Mouse (Mus musculus) right cerebral cortex, postnatal 25 days (tissue): ENCODE measurements around the gene Hnrnpdl.
A peak's percentile ranks its signal among the peaks of the same experiment; 100 is the strongest.

Experiments
- DNase-seq: peaks from one replicate; pipeline ENCODE4 v3.0.0; 2022

Hnrnpdl gene

GRCm38 (mm10) chr5:100039602-100040142 lies at the start of gene Hnrnpdl, which contains the start of gene Enoph1:
TSS of gene Hnrnpdl (minus strand) at chr5:100039664.
TSS of gene Enoph1 (plus strand) at chr5:100039985.
- DNase-seq, result peak; percentile 94

DNA sequence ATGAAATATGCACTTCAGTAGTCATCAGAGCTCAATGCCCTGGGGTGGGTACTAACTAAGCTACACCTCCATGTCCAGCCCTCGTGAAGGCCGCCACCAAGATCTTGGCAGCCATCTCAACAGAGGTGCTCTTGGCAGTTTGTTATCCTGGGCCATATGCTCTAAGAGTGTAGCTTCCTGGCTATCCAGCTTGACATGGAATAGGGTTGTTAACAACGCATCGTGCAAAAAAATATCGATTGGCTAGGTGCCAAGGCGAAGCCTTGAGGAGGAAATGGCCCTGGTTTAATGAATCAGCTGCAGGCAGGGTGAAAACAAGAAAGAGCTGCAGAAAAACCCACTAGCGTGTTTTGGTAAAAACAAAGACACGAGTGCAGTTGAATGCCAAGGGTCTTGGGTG lies 45.6 kb upstream of the Hnrnpdl start:
- no peak for DNase-seq

GRCm38 (mm10) chr5:100083953-100084562 lies 44.6 kb upstream of the Hnrnpdl start:
- no peak for DNase-seq

DNA sequence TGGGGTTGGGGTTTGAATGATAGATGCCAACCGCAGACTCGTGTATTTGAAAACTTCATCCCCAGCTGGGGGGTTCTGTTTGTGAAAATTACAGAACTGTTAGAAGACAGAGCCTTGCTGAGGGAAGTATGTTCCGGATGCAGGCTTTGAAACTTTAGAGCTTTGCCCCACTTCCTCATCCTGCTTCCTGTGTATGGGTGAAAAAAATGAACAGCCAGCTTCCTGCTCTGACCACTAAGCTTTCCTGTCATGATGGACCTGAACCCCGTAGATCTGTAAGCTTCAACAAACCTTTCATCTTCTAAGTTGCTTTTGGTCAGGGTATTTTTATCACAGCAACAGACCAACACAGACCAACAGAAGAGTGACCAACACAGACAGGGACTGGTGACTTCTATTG lies 42.5 kb upstream of the Hnrnpdl start:
- no peak for DNase-seq

- no peak for DNase-seq
Observed at GRCm38 (mm10) chr5:100079931-100080275, 40.4 kb upstream of the Hnrnpdl start.

- DNase-seq, result peak; percentile 31
Observed at GRCm38 (mm10) chr5:100079040-100079930, 39.8 kb upstream of the Hnrnpdl start.

DNA sequence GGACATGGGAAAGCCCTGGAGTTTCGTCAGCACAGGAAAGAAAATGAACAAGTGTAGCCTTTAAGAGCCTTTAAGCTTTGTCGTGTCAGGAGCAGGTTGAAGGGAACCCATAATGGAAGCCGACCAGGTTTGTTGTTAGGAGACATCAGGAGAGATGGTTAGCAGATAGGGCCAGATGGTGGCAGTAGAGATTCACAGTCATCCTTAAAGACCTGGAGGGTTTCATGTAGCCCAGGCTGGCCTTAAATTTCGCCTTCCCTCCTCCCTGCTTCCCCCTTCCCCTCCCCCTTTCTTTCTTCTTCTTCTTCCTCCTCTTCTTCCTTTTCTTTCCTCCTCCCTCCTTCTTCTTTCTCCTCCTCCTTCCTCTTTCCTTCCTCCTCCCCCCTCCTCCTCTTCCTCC lies 35.1 kb upstream of the Hnrnpdl start:
- no peak for DNase-seq

DNA sequence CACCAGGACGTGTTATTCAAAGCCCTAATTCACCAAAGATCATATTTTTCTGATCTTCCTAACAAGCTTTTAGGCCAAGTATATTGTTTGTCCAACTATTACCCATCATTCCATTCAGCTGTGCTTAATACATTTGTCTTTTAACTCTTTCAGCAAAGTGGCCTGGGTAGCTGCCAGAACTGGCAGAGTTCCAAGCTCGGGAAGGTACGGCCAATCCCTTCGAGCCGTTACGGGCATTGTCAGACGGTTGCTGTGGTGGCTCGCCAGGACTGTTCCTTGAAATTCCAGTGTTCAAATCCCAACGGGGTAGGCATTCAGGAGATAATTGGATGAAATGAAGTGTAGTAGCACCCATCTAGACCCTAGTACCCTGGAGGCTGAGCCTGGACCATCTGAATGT lies 33.1 kb upstream of the Hnrnpdl start:
- no peak for DNase-seq

DNA sequence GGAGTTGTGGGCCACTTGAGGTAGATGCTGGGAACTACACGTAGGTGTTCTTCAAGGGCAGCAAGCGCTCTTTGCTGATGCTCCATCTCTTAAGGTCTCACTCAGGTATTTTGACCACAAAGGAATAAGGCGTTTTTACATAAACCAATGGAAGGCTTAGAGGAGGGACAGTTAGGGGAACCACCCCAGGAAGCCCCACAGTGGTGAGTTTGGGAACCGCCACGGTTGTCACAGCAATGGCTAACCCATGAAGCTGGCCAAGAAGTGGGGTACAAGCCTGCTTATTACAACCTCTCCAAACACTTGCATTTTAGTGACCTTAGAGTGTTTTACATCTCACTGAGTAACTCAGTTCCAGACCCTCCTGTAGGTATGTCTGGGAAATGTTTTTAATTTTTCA lies 32.1 kb upstream of the Hnrnpdl start:
- DNase-seq, result no peak

DNA sequence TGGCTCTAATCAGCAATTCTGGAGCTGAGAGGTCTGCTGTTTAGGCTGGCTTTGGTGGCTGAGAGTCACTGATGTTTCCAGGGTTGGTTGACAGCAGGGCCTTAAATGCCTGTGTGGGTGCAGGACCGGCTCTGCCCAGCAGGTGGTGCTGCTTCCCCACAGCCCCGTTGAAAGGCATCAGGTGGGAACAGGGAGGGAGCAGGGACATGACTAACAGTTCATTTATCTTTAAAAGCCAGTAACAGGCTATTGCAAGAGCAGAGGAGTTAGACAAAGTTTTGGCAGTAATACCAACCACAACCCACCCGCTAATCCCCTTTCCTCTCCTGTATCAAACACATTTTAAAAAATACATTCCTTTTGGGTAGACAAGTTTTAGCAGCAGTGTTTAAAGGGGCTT lies 30.8 kb upstream of the Hnrnpdl start:
- peak; percentile 73 for DNase-seq

DNA sequence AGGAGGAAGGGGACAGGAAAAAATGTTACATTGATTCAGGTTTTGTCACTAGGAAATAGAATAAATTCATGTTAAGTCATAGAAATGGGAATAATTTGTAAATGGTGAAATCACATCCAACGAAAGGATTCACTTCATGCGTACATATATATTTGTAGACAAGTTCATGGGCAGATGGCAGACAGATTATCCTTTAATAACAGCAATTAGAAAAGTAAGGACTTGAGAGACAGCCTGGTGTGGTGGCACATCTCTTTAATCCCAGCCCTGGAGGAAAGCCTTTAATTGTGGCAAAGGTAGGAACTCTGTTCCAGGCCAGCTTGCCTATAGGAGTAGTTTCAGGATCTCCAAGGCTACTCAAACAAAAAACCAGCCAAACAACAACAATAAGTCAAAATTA lies 30.1 kb upstream of the Hnrnpdl start:
- no peak for DNase-seq

DNA sequence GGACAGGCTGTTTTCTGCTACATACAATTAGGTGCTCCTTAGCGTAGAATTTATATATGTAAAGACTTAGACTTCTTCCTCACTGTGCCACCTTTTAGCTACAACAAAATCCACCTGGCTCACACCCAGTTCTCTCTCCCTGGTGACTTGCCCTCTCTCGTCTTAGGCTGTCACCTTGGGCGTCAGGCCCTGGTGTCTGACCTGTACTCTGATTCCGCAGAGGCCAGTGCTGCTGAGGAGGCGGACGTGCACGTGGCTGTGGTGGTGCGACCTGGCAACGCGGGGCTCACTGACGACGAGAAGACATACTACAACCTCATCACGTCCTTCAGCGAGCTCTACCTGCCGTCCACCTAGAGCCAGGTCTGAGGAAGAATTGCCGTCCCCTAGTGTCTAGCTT lies 28.1 kb upstream of the Hnrnpdl start:
- DNase-seq, result no peak

- DNase-seq, result no peak
Observed at GRCm38 (mm10) chr5:100060876-100061275, 21.4 kb upstream of the Hnrnpdl start.

DNA sequence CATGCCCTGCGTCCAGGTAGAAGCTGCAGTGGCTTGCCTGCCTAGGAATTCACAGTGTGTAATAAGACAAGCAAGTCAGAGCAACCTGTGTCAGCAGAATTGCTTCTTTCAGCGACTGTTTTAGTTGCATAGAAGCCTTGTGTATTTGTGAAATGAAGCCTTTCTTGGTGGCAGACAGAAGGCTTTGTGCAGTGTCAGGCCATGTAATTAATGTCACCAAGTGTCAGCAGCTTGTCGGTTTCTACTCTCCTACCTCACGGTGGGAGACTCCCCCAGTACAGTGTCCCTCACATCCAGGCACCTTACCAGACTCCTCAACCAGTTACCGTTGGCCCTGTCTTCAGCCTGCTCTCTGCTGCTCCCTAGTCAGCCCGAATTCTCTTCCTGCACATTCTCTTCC lies 19.9 kb upstream of the Hnrnpdl start:
- no peak for DNase-seq

GRCm38 (mm10) chr5:100058729-100059128 lies 19.3 kb upstream of the Hnrnpdl start:
- DNase-seq, result no peak

- DNase-seq, result no peak
Observed at GRCm38 (mm10) chr5:100057461-100058209, 18.2 kb upstream of the Hnrnpdl start.

DNA sequence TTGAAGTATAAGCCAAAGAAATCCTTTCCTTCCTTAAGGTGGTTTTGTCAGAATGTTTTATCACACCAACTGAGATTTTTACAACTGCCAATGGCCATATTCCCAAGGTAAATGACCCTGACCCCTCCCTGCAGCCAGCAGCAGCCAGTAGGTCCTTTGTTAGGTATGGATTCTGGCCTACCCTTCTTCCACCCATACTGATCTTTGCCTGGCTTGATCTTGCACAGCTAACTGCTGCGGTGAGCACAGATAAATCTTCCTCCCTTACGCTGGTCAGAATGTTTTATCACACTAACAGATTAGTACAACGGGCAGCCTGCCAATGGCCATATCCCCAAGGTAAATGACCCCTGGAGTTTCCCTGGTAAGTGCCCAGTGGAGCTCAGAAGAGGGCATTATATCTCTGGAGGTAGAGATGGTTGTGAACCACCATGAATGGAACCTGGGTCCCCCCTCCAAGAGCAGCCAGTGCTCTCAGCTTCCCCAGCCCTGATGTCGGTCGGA lies 16.5 kb upstream of the Hnrnpdl start:
- no peak for DNase-seq

DNA sequence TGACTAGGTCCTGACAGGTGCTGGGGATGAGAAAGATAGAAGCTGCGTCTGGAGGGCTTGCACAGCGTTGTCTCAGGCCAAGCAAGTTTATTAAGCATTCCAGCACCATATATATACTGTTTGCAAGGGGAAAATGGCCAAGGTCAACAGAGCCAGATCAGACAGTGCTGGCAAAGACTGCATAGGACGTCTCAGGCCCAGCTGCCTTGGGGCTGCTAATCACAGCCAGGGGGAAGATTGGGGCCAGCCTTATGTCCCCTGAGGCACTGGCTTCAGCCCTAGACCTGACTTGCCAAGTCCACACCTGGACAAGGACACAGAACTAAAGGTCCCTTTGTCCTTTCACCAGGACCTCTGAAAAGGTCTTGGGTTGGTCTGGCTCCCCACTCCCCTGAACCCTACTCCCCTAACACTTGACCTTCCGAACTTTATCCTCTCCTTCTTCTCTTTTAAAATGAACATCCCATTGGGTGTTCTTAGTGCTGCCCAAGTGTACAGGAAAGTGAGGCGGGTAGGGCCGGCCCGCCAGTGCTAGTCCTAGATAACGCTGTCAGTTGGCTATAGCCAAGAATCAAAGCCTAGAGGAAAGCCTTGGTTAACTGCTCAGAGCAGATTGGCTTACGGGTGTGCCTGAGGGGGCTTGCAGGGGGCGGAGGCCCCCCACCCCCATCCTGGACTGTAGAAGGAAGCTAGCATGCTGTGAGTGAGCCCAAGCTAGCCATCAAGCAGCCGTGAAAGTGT lies 15.5 kb upstream of the Hnrnpdl start:
- no peak for DNase-seq

DNA sequence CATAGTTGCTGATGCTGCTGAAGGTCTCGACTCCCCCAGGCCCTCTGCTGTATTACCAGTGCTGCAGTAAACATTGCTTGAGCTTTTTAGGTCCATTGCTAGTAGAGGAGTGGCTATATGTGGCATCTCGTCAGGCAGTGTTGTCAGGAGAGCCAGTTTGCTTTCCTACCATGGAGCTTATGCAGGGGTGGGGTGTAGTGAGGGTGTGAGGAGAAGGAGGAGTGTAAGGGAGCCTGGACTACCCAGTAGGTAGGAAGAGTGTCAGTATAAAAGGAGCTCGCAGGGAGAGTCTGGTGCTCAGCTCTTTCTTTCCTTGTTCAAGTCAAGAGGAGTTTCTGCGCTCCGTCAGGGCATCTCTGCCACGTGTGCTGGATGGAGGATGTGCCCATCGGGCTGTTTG lies 13.3 kb upstream of the Hnrnpdl start:
- no peak for DNase-seq

GRCm38 (mm10) chr5:100049904-100050303 lies 10.4 kb upstream of the Hnrnpdl start:
- no peak for DNase-seq

GRCm38 (mm10) chr5:100047871-100048270 lies 8.4 kb upstream of the Hnrnpdl start:
- no peak for DNase-seq

DNA sequence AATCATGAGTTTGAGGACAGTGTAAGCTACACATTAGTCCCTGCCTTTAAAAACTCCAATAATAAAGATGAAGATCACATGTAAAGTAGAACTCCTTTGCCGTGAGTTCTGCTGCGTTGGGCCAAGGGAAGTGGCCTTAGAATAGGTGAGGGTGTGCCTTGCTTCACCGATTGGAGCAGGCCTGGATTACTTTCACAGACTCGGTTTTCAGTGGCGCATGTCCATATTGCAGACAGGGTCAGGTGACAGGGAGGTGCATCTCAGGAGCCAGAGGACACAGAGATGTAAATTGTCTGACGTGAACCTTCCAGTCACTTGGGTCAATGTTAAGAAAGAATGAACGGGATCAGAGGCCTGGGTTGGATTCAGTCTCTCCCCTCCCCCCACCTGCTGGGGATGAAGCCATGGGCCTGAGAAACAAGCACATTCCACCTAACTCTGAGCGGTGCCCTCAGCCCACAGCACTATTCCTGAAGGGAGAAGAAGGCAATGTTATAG lies 7.7 kb upstream of the Hnrnpdl start:
- DNase-seq, result no peak
